Mouse (Mus musculus): ENCODE data around the gene Ren1.

- no peak for TF ChIP-seq CTCF (conservative IDR thresholded peaks at IDR 0.05; ENCODE audit: low read length)
- no peak for TF ChIP-seq NANOG (IDR thresholded peaks at IDR 0.05; ENCODE audit: borderline replicate concordance, low read length)
Measured at GRCm38 (mm10) chr1:133333937-133334336, 16.4 kb upstream of the Ren1 start.
